9 mouse cellular contexts compared by ENCODE assay signal in the genomic region with DNA sequence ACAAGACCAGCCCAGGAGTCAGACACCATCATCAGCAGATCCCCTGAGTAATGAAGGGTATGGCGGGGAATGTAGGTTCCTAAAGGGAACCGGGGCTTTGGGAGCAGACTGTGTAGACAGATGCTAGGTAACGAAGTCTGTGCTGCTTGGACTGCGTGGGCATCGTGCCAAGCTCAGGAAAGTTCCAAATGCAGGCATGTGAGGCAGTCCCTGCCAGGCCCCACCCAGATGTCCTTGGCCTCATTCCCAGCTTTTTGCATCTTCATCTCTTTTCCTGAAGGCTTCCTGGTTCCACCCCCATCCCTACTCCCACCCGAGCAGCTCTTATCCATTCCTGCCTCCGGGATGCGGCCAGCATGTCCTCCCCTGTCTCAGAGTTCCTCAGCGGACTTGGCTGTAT. TPM values are rescaled to one million over a fixed set of nuclear protein-coding genes. Genes with fewer than 3 reads are reported as not detected.
DNase-seq lines count a peak whose midpoint lies in the region; ATAC-seq lines count a peak whose summit lies in the region.
"Had no signal": no experiment of that assay in that cellular context is flagged by ENCODE, and none has a peak within 500 bp of the region (broad histone marks: within the 10 kb centered on the region; RNA-seq: fewer than 3 reads in every experiment).

No protein-coding gene starts in this region.

- intact Hi-C loops in heart, postnatal 10 days (cut with DNase I), result no loop called here

- H3K27me3 ChIP-seq in forebrain, embryonic 13.5 days, result peaks cover 20% of the 10 kb centered on the region; the same call in 1 of the 2 replicates
- H3K27me3 ChIP-seq: Patski had no signal

- no peaks in the 10 kb centered on the region for H3K36me3 ChIP-seq in forebrain, embryonic 13.5 days (ENCODE audit: poor library complexity, severe bottlenecking)

- no peak overlapping the region for H3K9ac ChIP-seq in forebrain, embryonic 13.5 days

- peak; percentile 88 for ATAC-seq in forebrain, embryonic 13.5 days
- ATAC-seq: Patski had no signal

- no peaks in the 10 kb centered on the region for H3K9me3 ChIP-seq in forebrain, embryonic 13.5 days (replicated peaks)

- H3K4me1 ChIP-seq in forebrain, embryonic 13.5 days, result peaks cover 40% of the 10 kb centered on the region

- H3K27ac ChIP-seq in forebrain, embryonic 13.5 days, result peak overlapping the region; percentile 72

- no peak overlapping the region for H3K4me3 ChIP-seq in forebrain, embryonic 13.5 days

- WGBS in forebrain, embryonic 13.5 days, result 43% methylated on average over 9 of the region's 9 CpGs

- peak; percentile 65 for DNase-seq in urinary bladder, postnatal 14 days (ENCODE audit: low spot score)
- no peak for DNase-seq in urinary bladder, adult 2 months (ENCODE audit: low spot score)
- peak; percentile 87 to 89 for DNase-seq in heart, postnatal 10 days
- peak; percentile 92 for DNase-seq in layer of hippocampus, adult 9-11 months
- peak; percentile 79 for DNase-seq in lung, postnatal 10 days
- peak; percentile 21 to 54 for DNase-seq in urinary bladder, postnatal 36 days (ENCODE audit: low spot score in 2 of 2)
- DNase-seq in spleen, adult 18-20 months, result no peak

- H3K4me2 ChIP-seq in forebrain, embryonic 13.5 days, result peak overlapping the region; percentile 22

RNA-seq across cellular contexts. Expression of a gene that starts 6.5 kb away (rescaled TPM):
- 2.7 and 3.7 TPM in 2 replicates for polyA plus RNA-seq in urinary bladder, adult 2 months (2012; rRNA removed)
- polyA plus RNA-seq in forebrain, embryonic 13.5 days (2015; fragmentation: Nextera tagmentation; extraction: Ambion mirVana), result 212 and 215 TPM in 2 replicates
- 10 to 100 TPM; 68.7 to 77.1 TPM for total RNA-seq in heart, postnatal 10 days (2021)

Comparison
In these comparisons a context has a peak if more than half of its experiments do, and no peak if none do; other contexts are left out.
1. DNase-seq: peak in urinary bladder, postnatal 14 days (single experiment), heart, postnatal 10 days (2 of 2), layer of hippocampus, adult 9-11 months (single experiment), lung, postnatal 10 days (single experiment) and urinary bladder, postnatal 36 days (2 of 2); none in urinary bladder, adult 2 months (single experiment) and spleen, adult 18-20 months (0 of 2).
2. RNA of a gene that starts 6.5 kb away (polyA plus RNA-seq): 212 to 215 TPM in forebrain, embryonic 13.5 days; 2.7 to 3.7 TPM in urinary bladder, adult 2 months; every median in the first group is over 10 times any median in the second.